Mouse (Mus musculus): ENCODE results near the gene Hoxb9. TPM values are rescaled to one million over a fixed set of nuclear protein-coding genes. Genes with fewer than 3 reads are reported as not detected.

Gene Hoxb9
- total and polyA plus RNA-seq, 2 experiments from 2014 or later: not detected

DNA sequence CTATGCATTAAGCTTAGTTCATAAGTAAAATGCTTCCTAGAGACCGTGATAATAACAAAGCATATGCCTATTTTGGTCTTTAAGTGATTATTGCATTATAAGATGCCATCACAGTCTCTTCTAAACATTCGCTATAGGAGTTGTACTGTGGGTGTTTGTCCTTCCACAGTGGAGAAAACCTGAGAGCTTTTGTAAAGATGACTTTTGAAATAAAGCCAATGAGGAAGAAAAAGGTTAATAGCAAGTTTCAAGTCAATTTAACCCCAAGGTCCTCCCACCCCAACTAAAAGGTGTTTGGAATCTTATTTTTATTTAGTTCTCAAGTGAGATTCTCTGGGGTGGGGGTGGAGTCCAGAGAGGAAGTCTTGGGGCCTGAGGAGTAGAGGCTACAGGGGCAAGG is 41.9 kb downstream of the Hoxb9 start:
- H3K4me2 ChIP-seq (ENCODE audit: low read depth, low read length, poor library complexity, severe bottlenecking): no peak overlapping the region
- no peak for DNase-seq (ENCODE audit: low spot score)
- 24% methylated on average over 2 of the region's 2 CpGs for WGBS

DNA sequence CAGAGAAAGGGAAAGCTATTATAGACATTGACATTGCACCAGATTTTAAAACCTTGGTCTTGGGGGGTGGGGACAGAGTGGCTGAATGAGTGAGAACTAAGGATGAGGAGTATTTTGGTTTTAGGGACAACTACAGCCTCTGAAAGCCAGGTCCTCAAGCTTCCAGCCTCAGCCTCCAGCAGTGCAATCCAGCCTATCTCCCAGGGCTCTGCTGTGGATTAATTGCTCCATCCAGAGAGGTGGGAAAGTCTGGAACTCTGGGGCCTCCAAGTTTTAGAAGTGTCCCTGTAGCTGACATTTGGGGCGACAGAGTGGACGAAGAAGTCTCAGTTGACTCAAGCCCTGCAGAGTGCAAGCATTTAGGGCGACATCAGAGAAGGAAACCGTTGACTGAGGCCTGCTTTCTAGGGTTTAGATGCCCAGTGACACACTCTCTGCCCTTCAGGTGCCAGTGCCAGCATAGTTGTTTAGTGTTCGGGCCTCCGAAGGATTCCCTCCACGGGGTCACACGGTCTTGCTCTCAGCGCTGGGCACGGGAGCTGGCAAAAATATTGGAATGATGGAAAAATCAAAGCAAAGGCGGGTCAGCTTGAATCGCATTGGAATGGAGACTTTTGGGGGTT is 42.7 kb downstream of the Hoxb9 start:
- H3K4me1 ChIP-seq (ENCODE audit: insufficient read depth, low read length): no peaks in the 10 kb centered on the region
- H3K9me3 ChIP-seq (ENCODE audit: low read length): no peaks in the 10 kb centered on the region
- H3K9ac ChIP-seq (replicated peaks; ENCODE audit: low read length, poor library complexity, severe bottlenecking): no peak overlapping the region
- no peak overlapping the region for H3K4me3 ChIP-seq (ENCODE audit: low read depth, low read length)
- H3K27me3 ChIP-seq (ENCODE audit: insufficient read depth, low read length): peaks cover 93% of the 10 kb centered on the region
- no peak for DNase-seq (ENCODE audit: low spot score)
- H3K4me2 ChIP-seq (ENCODE audit: low read depth, low read length, poor library complexity, severe bottlenecking): no peak overlapping the region
- 3% methylated on average over 12 of the region's 12 CpGs for WGBS
- ATAC-seq (ENCODE audit: low FRiP score): no peak
- H3K27ac ChIP-seq (ENCODE audit: low read depth, low read length): no peak overlapping the region
- no peak for TF ChIP-seq CTCF (IDR thresholded peaks at IDR 0.05)
- H3K36me3 ChIP-seq (ENCODE audit: insufficient read depth, low read length): no peaks in the 10 kb centered on the region

More for the DNA sequence above, 41.9 kb downstream of the Hoxb9 start:
- ATAC-seq (ENCODE audit: low FRiP score): no peak
- no peak overlapping the region for H3K27ac ChIP-seq (ENCODE audit: low read depth, low read length)
- no peak for TF ChIP-seq CTCF (IDR thresholded peaks at IDR 0.05)
- no peak overlapping the region for H3K9ac ChIP-seq (replicated peaks; ENCODE audit: low read length, poor library complexity, severe bottlenecking)
- no peaks in the 10 kb centered on the region for H3K36me3 ChIP-seq (ENCODE audit: insufficient read depth, low read length)
- H3K4me1 ChIP-seq (ENCODE audit: insufficient read depth, low read length): no peaks in the 10 kb centered on the region
- H3K4me3 ChIP-seq (ENCODE audit: low read depth, low read length): no peak overlapping the region
- H3K27me3 ChIP-seq (ENCODE audit: insufficient read depth, low read length): peaks cover 93% of the 10 kb centered on the region
- H3K9me3 ChIP-seq (ENCODE audit: low read length): no peaks in the 10 kb centered on the region

DNA sequence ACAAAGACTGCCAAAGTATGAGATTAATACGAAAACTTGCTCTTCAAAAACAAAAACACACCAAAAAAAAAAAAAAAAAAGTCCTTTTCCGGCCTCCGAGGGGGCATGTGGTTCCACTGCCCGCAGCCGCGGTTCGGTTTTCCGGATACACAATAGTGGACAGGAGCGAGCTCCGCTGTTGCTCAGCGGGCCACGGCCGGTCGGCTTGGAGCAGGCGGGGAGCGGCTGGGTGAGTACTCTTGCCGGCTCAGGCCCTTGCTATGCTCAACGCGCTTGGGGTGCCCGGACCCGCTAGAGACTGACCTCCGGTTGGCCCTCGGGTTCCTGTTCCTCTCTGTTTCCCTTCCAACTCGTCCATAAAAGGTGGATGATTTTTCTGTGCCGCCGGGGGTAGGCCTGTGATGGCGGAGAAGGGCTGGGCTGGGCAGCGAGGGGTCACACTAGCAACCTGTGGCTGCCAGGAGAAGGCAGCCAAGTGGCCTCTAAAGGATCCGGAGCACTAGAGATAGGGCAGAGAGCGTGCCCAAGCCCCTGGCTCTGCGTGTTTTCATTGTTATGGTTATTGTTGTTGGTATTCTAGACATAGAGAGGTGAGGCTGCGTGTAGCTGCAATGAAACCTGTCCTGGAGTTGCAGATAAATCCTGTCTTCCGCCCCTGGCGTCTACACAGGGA is 43.5 kb downstream of the Hoxb9 start:
- Histone ChIP-seq H3K27me3 (ENCODE audit: insufficient read depth, low read length) (peaks cover 93% of the 10 kb centered on the region), H3K4me1 (ENCODE audit: insufficient read depth, low read length) (no peaks in the 10 kb centered on the region), H3K9ac (replicated peaks; ENCODE audit: low read length, poor library complexity, severe bottlenecking) (no peak overlapping the region), H3K36me3 (ENCODE audit: insufficient read depth, low read length) (no peaks in the 10 kb centered on the region), H3K27ac (ENCODE audit: low read depth, low read length) (no peak overlapping the region), H3K4me2 (ENCODE audit: low read depth, low read length, poor library complexity, severe bottlenecking) (no peak overlapping the region), H3K9me3 (ENCODE audit: low read length) (no peaks in the 10 kb centered on the region), H3K4me3 (ENCODE audit: low read depth, low read length) (no peak overlapping the region)
- under 1% methylated on average over 34 of the region's 34 CpGs for whole genome bisulfite sequencing
- ATAC-seq (ENCODE audit: low FRiP score) (no peak), DNase-seq (ENCODE audit: low spot score) (no peak)
- no peak for TF ChIP-seq CTCF (IDR thresholded peaks at IDR 0.05)

- Histone ChIP-seq H3K4me3 (ENCODE audit: low read depth, low read length) (no peak overlapping the region), H3K9me3 (ENCODE audit: low read length) (no peaks in the 10 kb centered on the region), H3K4me2 (ENCODE audit: low read depth, low read length, poor library complexity, severe bottlenecking) (no peak overlapping the region), H3K27me3 (ENCODE audit: insufficient read depth, low read length) (peaks cover 93% of the 10 kb centered on the region), H3K27ac (ENCODE audit: low read depth, low read length) (no peak overlapping the region), H3K9ac (replicated peaks; ENCODE audit: low read length, poor library complexity, severe bottlenecking) (no peak overlapping the region), H3K4me1 (ENCODE audit: insufficient read depth, low read length) (no peaks in the 10 kb centered on the region), H3K36me3 (ENCODE audit: insufficient read depth, low read length) (no peaks in the 10 kb centered on the region)
- TF ChIP-seq CTCF (IDR thresholded peaks at IDR 0.05): no peak
- DNase-seq (ENCODE audit: low spot score): no peak
- ATAC-seq (ENCODE audit: low FRiP score): no peak
- 7% methylated on average over 5 of the region's 5 CpGs for WGBS
Measured at GRCm38 (mm10) chr11:96315344-96315681, 44.1 kb downstream of the Hoxb9 start.

GRCm38 (mm10) chr11:96316696-96317607 is 45.7 kb downstream of the Hoxb9 start:
- no peak overlapping the region for H3K27ac ChIP-seq (ENCODE audit: low read depth, low read length)
- H3K4me2 ChIP-seq (ENCODE audit: low read depth, low read length, poor library complexity, severe bottlenecking): no peak overlapping the region
- WGBS: 9% methylated on average over 18 of the region's 18 CpGs
- no peak overlapping the region for H3K9ac ChIP-seq (replicated peaks; ENCODE audit: low read length, poor library complexity, severe bottlenecking)
- no peak for ATAC-seq (ENCODE audit: low FRiP score)
- H3K36me3 ChIP-seq (ENCODE audit: insufficient read depth, low read length): no peaks in the 10 kb centered on the region
- no peaks in the 10 kb centered on the region for H3K9me3 ChIP-seq (ENCODE audit: low read length)
- no peak for DNase-seq (ENCODE audit: low spot score)
- TF ChIP-seq CTCF (IDR thresholded peaks at IDR 0.05): no peak
- no peak overlapping the region for H3K4me3 ChIP-seq (ENCODE audit: low read depth, low read length)
- no peaks in the 10 kb centered on the region for H3K4me1 ChIP-seq (ENCODE audit: insufficient read depth, low read length)
- peaks cover 92% of the 10 kb centered on the region for H3K27me3 ChIP-seq (ENCODE audit: insufficient read depth, low read length)

All from midbrain, postnatal 0 days (tissue).